Mouse (Mus musculus) embryonic stem cell, embryonic (primary cell): ENCODE results near the gene Abcf3.

ENCODE experiments used
- CTCF ChIA-PET, 4 experiments: fragments of 300-600 bp in 2 of 4; fragments of 350-600 bp in 2 of 4; sonication (Branson Sonifier 250); formaldehyde crosslinking; loops; one replicate each; lab custom pipeline; 2022; ENCODE audit warnings: inconsistent platforms in 2 of 4; lab: Charles Lee
- POLR2A ChIA-PET, 4 experiments: fragments of 300-600 bp in 2 of 4; fragments of 350-600 bp in 2 of 4; sonication (Branson Sonifier 250); formaldehyde crosslinking; loops; one replicate each; lab custom pipeline; 2022; ENCODE audit warnings: antibody characterized with exemption in 4 of 4, inconsistent platforms in 1 of 4; lab: Charles Lee

Gene Abcf3

GRCm38 (mm10) chr16:20548096-20548948 lies at the start of gene Abcf3:
Gene Abcf3 (plus strand): TSS chr16:20548577.
- ChIA-PET CTCF (interaction anchor here (0.6 to 2.0 kb wide), 11 partner anchors 9 to 641 kb away, joined by 3 to 7 read pairs (median 3); partner anchors contain the start of genes Ap2m1 (in 1 of the 4) and Dvl3 (in 1 of the 4)), POLR2A (interaction anchor here (0.5 to 8.0 kb wide), 77 partner anchors 9 to 1435 kb away, joined by 3 to 122 read pairs (median 4); partner anchors contain the start of genes Ap2m1 (in 4 of the 4), Alg3 (in 3 of the 4), Eef1akmt4 (in 3 of the 4) and Gm49333 (in 3 of the 4))

- ChIA-PET POLR2A (interaction anchor here (0.6 to 10.6 kb wide), 146 partner anchors 7 to 1910 kb away, joined by 3 to 231 read pairs (median 5); partner anchors contain the start of genes Dvl3 (in 3 of the 4), Eef1akmt4 (in 3 of the 4), Gm49333 (in 3 of the 4) and Abcc5 (in 2 of the 4)), CTCF (interaction anchor here in 1 of 4 experiments (0.6 to 1.5 kb wide), 4 partner anchors 11 to 170 kb away, joined by 3 to 9 read pairs (median 4); no protein-coding TSS in a partner anchor)
Observed at GRCm38 (mm10) chr16:20498677-20499475, 49.5 kb upstream of the Abcf3 start, which contains the start of gene Eif2b5. Gene Eif2b5 (plus strand): TSS chr16:20498817.

GRCm38 (mm10) chr16:20506000-20506399 lies 42.4 kb upstream of the Abcf3 start:
- ChIA-PET POLR2A (interaction anchor here (0.7 to 10.6 kb wide), 24 partner anchors 8 to 195 kb away, joined by 3 to 231 read pairs (median 4); partner anchors contain the start of genes Dvl3 (in 3 of the 4), Abcf3 (in 2 of the 4), Alg3 (in 1 of the 4) and Ap2m1 (in 1 of the 4)), CTCF (no interaction called here)

GRCm38 (mm10) chr16:20509349-20509748 lies 39.0 kb upstream of the Abcf3 start:
- ChIA-PET POLR2A (interaction anchor here in 3 of 4 experiments (0.6 to 11.1 kb wide), 36 partner anchors 8 to 252 kb away, joined by 3 to 148 read pairs (median 4); partner anchors contain the start of genes Abcf3 (in 2 of the 3), Ap2m1 (in 2 of the 3), Eif2b5 (in 2 of the 3) and Camk2n2 (in 1 of the 3)), CTCF (interaction anchor here (0.5 to 1.6 kb wide), 24 partner anchors 9 to 685 kb away, joined by 3 to 9 read pairs (median 4); partner anchors contain the start of genes Abcf3 (in 2 of the 4), Ap2m1 (in 2 of the 4), Abcc5 (in 1 of the 4) and Clcn2 (in 1 of the 4))

GRCm38 (mm10) chr16:20511277-20511847 lies 37.0 kb upstream of the Abcf3 start:
- ChIA-PET POLR2A (interaction anchor here in 2 of 4 experiments (0.6 to 11.1 kb wide), 25 partner anchors 10 to 252 kb away, joined by 3 to 148 read pairs (median 4); partner anchors contain the start of genes Eif2b5 (in 2 of the 2), Abcf3 (in 1 of the 2), Ap2m1 (in 1 of the 2) and Camk2n2 (in 1 of the 2)), CTCF (no interaction called here)

GRCm38 (mm10) chr16:20516032-20516431 lies 32.3 kb upstream of the Abcf3 start:
- POLR2A ChIA-PET = interaction anchor here (0.6 to 11.1 kb wide), 38 partner anchors 7 to 1674 kb away, joined by 3 to 161 read pairs (median 6); partner anchors contain the start of genes Abcf3 (in 2 of the 4), Alg3 (in 2 of the 4), Ap2m1 (in 2 of the 4) and Camk2n2 (in 2 of the 4)
- CTCF ChIA-PET = interaction anchor here in 3 of 4 experiments (0.7 to 1.4 kb wide), 6 partner anchors 13 to 248 kb away, joined by 3 to 5 read pairs (median 3); partner anchors contain the start of gene Abcf3 (in 1 of the 3)

- POLR2A ChIA-PET = interaction anchor here (0.6 to 11.1 kb wide), 61 partner anchors 9 to 276 kb away, joined by 3 to 161 read pairs (median 4); partner anchors contain the start of genes Ap2m1 (in 4 of the 4), Abcf3 (in 3 of the 4), Alg3 (in 2 of the 4) and Camk2n2 (in 2 of the 4)
- CTCF ChIA-PET = interaction anchor here (0.5 to 1.4 kb wide), 9 partner anchors 14 to 247 kb away, joined by 3 to 5 read pairs (median 3); partner anchors contain the start of genes Abcf3 (in 1 of the 4) and Camk2n2 (in 1 of the 4)
Observed at GRCm38 (mm10) chr16:20516726-20517201, 31.6 kb upstream of the Abcf3 start, which contains the start of gene Dvl3. Gene Dvl3 (plus strand): TSS chr16:20516982.

GRCm38 (mm10) chr16:20517216-20517615 lies 31.2 kb upstream of the Abcf3 start:
- ChIA-PET CTCF (interaction anchor here (0.5 to 1.4 kb wide), 6 partner anchors 14 to 329 kb away, joined by 3 to 5 read pairs (median 3); partner anchors contain the start of genes Abcf3 (in 1 of the 4) and Camk2n2 (in 1 of the 4)), POLR2A (interaction anchor here (0.5 to 11.1 kb wide), 65 partner anchors 8 to 276 kb away, joined by 3 to 161 read pairs (median 4); partner anchors contain the start of genes Ap2m1 (in 4 of the 4), Abcf3 (in 3 of the 4), Alg3 (in 2 of the 4) and Eef1akmt4 (in 2 of the 4))

- ChIA-PET CTCF (interaction anchor here in 3 of 4 experiments (0.7 to 1.4 kb wide), 4 partner anchors 15 to 330 kb away, joined by 3 to 5 read pairs (median 3); partner anchors contain the start of gene Ap2m1 (in 1 of the 3)), POLR2A (interaction anchor here (0.5 to 11.1 kb wide), 47 partner anchors 9 to 277 kb away, joined by 3 to 161 read pairs (median 5); partner anchors contain the start of genes Ap2m1 (in 3 of the 4), Abcf3 (in 2 of the 4), Alg3 (in 2 of the 4) and Eef1akmt4 (in 2 of the 4))
Observed at GRCm38 (mm10) chr16:20517701-20518374, 30.5 kb upstream of the Abcf3 start.

- CTCF ChIA-PET = interaction anchor here (0.5 to 1.5 kb wide), 11 partner anchors 11 to 242 kb away, joined by 3 to 7 read pairs (median 3); partner anchors contain the start of genes Ap2m1 (in 2 of the 4) and Eif2b5 (in 1 of the 4)
- POLR2A ChIA-PET = interaction anchor here in 3 of 4 experiments (0.6 to 20.5 kb wide), 32 partner anchors 7 to 179 kb away, joined by 3 to 231 read pairs (median 4); partner anchors contain the start of genes Alg3 (in 2 of the 3), Ap2m1 (in 2 of the 3), Eef1akmt4 (in 2 of the 3) and Gm49333 (in 2 of the 3)
Observed at GRCm38 (mm10) chr16:20523886-20524285, 24.5 kb upstream of the Abcf3 start.

GRCm38 (mm10) chr16:20528779-20529178 lies 19.6 kb upstream of the Abcf3 start:
- POLR2A ChIA-PET = interaction anchor here in 2 of 4 experiments (0.8 to 20.5 kb wide), 12 partner anchors 9 to 122 kb away, joined by 3 to 231 read pairs (median 6); partner anchors contain the start of genes Dvl3 (in 2 of the 2), Eif2b5 (in 2 of the 2) and Abcf3 (in 1 of the 2)
- CTCF ChIA-PET = no interaction called here

GRCm38 (mm10) chr16:20529375-20529774 lies 19.0 kb upstream of the Abcf3 start:
- CTCF ChIA-PET = no interaction called here

GRCm38 (mm10) chr16:20530941-20531340 lies 17.4 kb upstream of the Abcf3 start:
- POLR2A ChIA-PET = interaction anchor here in 3 of 4 experiments (0.7 to 20.5 kb wide), 10 partner anchors 10 to 1180 kb away, joined by 3 to 231 read pairs (median 3); partner anchors contain the start of genes Dvl3 (in 2 of the 3) and Eif2b5 (in 1 of the 3)
- CTCF ChIA-PET = interaction anchor here in 1 of 4 experiments (0.7 kb wide), 1 partner anchor 229 kb away, joined by 3 read pairs; the partner anchor contains the start of gene Parl

More at GRCm38 (mm10) chr16:20529375-20529774, 19.0 kb upstream of the Abcf3 start:
- POLR2A ChIA-PET = interaction anchor here in 2 of 4 experiments (0.7 to 20.5 kb wide), 11 partner anchors 9 to 151 kb away, joined by 3 to 231 read pairs (median 5); partner anchors contain the start of genes Eif2b5 (in 2 of the 2) and Dvl3 (in 1 of the 2)

GRCm38 (mm10) chr16:20534617-20535295 lies 13.6 kb upstream of the Abcf3 start:
- ChIA-PET POLR2A (interaction anchor here (0.5 to 20.5 kb wide), 53 partner anchors 9 to 670 kb away, joined by 3 to 231 read pairs (median 5); partner anchors contain the start of genes Abcf3 (in 4 of the 4), Dvl3 (in 4 of the 4), Alg3 (in 3 of the 4) and Eef1akmt4 (in 3 of the 4)), CTCF (interaction anchor here (0.6 to 1.3 kb wide), 11 partner anchors 10 to 1724 kb away, joined by 3 to 7 read pairs (median 3); partner anchors contain the start of gene Abcf3 (in 1 of the 4))
